Mouse (Mus musculus) thymus, adult 2 months (tissue): Measurements from ENCODE around the gene Ust.

Source experiments
- CTCF ChIP-seq: fragments of 200-500 bp; IDR thresholded peaks from 2 replicates; pipeline ENCODE4 v1.5.1; 2012; ENCODE audit warnings: mild to moderate bottlenecking, control low read depth, low read length, moderate library complexity, borderline replicate concordance; ENCODE audit not compliant: control insufficient read depth, poor library complexity, insufficient read depth; ENCODE audit errors: extremely low read depth
- POLR2A ChIP-seq: fragments of 200-500 bp; IDR thresholded peaks from 2 replicates; pipeline ENCODE4 v1.6.1; 2012; ENCODE audit warnings: mild to moderate bottlenecking, low read length, control low read depth, moderate library complexity; ENCODE audit not compliant: control insufficient read depth, poor library complexity, insufficient read depth; ENCODE audit errors: extremely low read depth

- TF ChIP-seq POLR2A: no peak
- TF ChIP-seq CTCF: no peak
These were observed 321.0 kb downstream of the Ust start for GRCm38 (mm10) chr10:8197661-8198060.
